Mouse (Mus musculus): Measurements from ENCODE around the gene Setx. TPM values are rescaled to one million over a fixed set of nuclear protein-coding genes. Genes with fewer than 3 reads are reported as not detected.
A peak's percentile ranks its signal among the peaks of the same experiment; 100 is the strongest.
"Not testable (repeated sequence)": the region's sequence is repeated elsewhere in the genome, so short reads cannot be mapped to it uniquely, and the experiment has no call there.

The Setx gene
- 12.2 and 13.4 TPM in 2 replicates for polyA plus RNA-seq (2015; fragmentation: Nextera tagmentation; extraction: Ambion mirVana)

- H3K36me3 ChIP-seq (ENCODE audit: control insufficient read depth, insufficient read depth, low read length) = peaks cover 3% of the 10 kb centered on the region
- peaks cover 10% of the 10 kb centered on the region for H3K4me1 ChIP-seq (ENCODE audit: control insufficient read depth, insufficient read depth, low read length)
- H3K4me3 ChIP-seq (ENCODE audit: low read depth, low read length) = peak within 1 kb of the TSS; percentile 85
- H3K27me3 ChIP-seq (ENCODE audit: control insufficient read depth, insufficient read depth, low read depth, low read length) = no peaks in the 10 kb centered on the region
- WGBS = 67% methylated on average over 14 of the region's 14 CpGs
- peak within 1 kb of the TSS; percentile 90 for H3K27ac ChIP-seq (ENCODE audit: low read length)
- peak within 1 kb of the TSS; percentile 75 for H3K4me2 ChIP-seq (ENCODE audit: low read length)
- ATAC-seq = no peak
- no peaks in the 10 kb centered on the region for H3K9me3 ChIP-seq (replicated peaks; ENCODE audit: control insufficient read depth, low read length, poor library complexity, severe bottlenecking)
- peak within 1 kb of the TSS; percentile 89 for H3K9ac ChIP-seq (ENCODE audit: low read depth, low read length)
These were observed at the start of gene Setx for GRCm38 (mm10) chr2:29123907-29124569. Gene Setx (plus strand): TSS chr2:29124181.

GRCm38 (mm10) chr2:29074676-29075075 is 49.3 kb upstream of the Setx start:
- Histone ChIP-seq H3K4me2 (ENCODE audit: low read length) (no peak overlapping the region), H3K27ac (ENCODE audit: low read length) (no peak overlapping the region), H3K9me3 (replicated peaks; ENCODE audit: control insufficient read depth, low read length, poor library complexity, severe bottlenecking) (no peaks in the 10 kb centered on the region), H3K27me3 (ENCODE audit: control insufficient read depth, insufficient read depth, low read depth, low read length) (no peaks in the 10 kb centered on the region), H3K9ac (ENCODE audit: low read depth, low read length) (no peak overlapping the region), H3K36me3 (ENCODE audit: control insufficient read depth, insufficient read depth, low read length) (peaks cover 44% of the 10 kb centered on the region), H3K4me3 (ENCODE audit: low read depth, low read length) (no peak overlapping the region), H3K4me1 (ENCODE audit: control insufficient read depth, insufficient read depth, low read length) (no peaks in the 10 kb centered on the region)
- 94% methylated on average over 7 of the region's 7 CpGs for WGBS
- no peak for ATAC-seq

DNA sequence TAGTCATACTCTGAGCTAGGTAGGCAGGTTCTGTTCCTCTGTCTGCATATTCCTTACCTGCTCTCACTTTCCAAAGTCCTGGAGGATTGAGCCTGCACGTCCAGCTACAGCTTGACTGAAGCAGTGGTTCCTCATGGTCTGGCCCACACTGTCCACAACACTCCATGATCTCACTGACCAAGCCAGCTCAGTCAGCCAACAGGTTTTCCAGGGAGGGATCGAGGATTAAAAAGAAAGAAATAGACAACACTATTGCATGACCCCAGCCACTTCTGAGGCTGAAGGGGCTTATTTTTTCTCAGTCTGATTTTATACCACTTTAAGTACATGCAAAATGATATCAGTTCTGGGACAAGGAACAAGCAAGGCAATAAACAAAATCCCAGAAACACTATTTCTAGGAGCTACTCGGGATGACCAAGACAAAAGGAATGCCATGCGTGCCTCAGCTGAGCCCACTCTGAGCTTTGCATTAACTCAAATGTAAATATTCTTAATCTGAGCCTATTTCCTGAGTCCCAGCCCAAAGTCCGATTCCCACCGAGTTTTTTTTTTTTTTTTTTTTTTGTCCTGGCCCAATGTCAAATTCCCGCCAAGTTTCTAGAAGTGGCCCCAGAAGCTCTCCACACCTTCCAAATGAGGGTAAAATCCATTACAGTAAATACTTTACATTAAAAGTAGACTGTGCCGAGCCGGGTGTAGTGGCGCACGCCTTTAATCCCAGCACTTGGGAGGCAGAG is 48.5 kb upstream of the Setx start:
- Histone ChIP-seq H3K4me1 (ENCODE audit: control insufficient read depth, insufficient read depth, low read length) (no peaks in the 10 kb centered on the region), H3K27me3 (ENCODE audit: control insufficient read depth, insufficient read depth, low read depth, low read length) (no peaks in the 10 kb centered on the region), H3K4me2 (ENCODE audit: low read length) (no peak overlapping the region), H3K4me3 (ENCODE audit: low read depth, low read length) (no peak overlapping the region), H3K36me3 (ENCODE audit: control insufficient read depth, insufficient read depth, low read length) (peaks cover 46% of the 10 kb centered on the region), H3K27ac (ENCODE audit: low read length) (no peak overlapping the region), H3K9ac (ENCODE audit: low read depth, low read length) (no peak overlapping the region), H3K9me3 (replicated peaks; ENCODE audit: control insufficient read depth, low read length, poor library complexity, severe bottlenecking) (no peaks in the 10 kb centered on the region)
- no peak for ATAC-seq
- 95% methylated on average over 11 of the region's 11 CpGs for WGBS

- Histone ChIP-seq H3K4me1 (ENCODE audit: control insufficient read depth, insufficient read depth, low read length) (no peaks in the 10 kb centered on the region), H3K4me3 (ENCODE audit: low read depth, low read length) (no peak overlapping the region), H3K4me2 (ENCODE audit: low read length) (no peak overlapping the region), H3K27me3 (ENCODE audit: control insufficient read depth, insufficient read depth, low read depth, low read length) (no peaks in the 10 kb centered on the region), H3K9me3 (replicated peaks; ENCODE audit: control insufficient read depth, low read length, poor library complexity, severe bottlenecking) (no peaks in the 10 kb centered on the region), H3K27ac (ENCODE audit: low read length) (no peak overlapping the region), H3K36me3 (ENCODE audit: control insufficient read depth, insufficient read depth, low read length) (peaks cover 45% of the 10 kb centered on the region), H3K9ac (ENCODE audit: low read depth, low read length) (no peak overlapping the region)
- 85% methylated on average over 2 of the region's 2 CpGs for WGBS
- no peak for ATAC-seq
These were observed 47.8 kb upstream of the Setx start for GRCm38 (mm10) chr2:29076226-29076625.

DNA sequence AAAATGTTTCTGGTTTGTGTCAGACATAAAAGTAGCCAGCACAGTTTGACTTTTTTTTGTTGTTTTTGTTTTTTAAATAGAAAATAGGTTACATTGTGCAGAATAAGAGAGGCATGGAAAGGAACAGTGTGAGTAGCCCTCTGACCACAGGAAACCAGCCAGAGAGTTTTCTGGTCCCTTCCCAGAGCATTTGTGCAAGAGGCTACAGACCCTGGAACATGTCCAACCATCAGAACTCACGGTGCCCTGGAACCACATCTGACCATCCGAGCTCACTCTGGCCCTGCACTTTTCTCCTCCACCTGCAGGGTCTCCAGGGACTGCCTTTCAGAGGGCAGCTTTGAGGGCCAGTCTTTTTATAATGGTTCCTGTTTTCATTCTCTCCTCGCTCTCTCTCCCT is 42.0 kb upstream of the Setx start:
- ATAC-seq = no peak
- no peak overlapping the region for H3K9ac ChIP-seq (ENCODE audit: low read depth, low read length)
- no peaks in the 10 kb centered on the region for H3K9me3 ChIP-seq (replicated peaks; ENCODE audit: control insufficient read depth, low read length, poor library complexity, severe bottlenecking)
- WGBS = 66% methylated on average over 3 of the region's 3 CpGs
- no peak overlapping the region for H3K4me2 ChIP-seq (ENCODE audit: low read length)
- no peaks in the 10 kb centered on the region for H3K4me1 ChIP-seq (ENCODE audit: control insufficient read depth, insufficient read depth, low read length)
- no peak overlapping the region for H3K27ac ChIP-seq (ENCODE audit: low read length)
- no peaks in the 10 kb centered on the region for H3K27me3 ChIP-seq (ENCODE audit: control insufficient read depth, insufficient read depth, low read depth, low read length)
- no peak overlapping the region for H3K4me3 ChIP-seq (ENCODE audit: low read depth, low read length)
- H3K36me3 ChIP-seq (ENCODE audit: control insufficient read depth, insufficient read depth, low read length) = peaks cover 45% of the 10 kb centered on the region

GRCm38 (mm10) chr2:29086026-29086425 is 38.0 kb upstream of the Setx start:
- peaks cover 26% of the 10 kb centered on the region for H3K36me3 ChIP-seq (ENCODE audit: control insufficient read depth, insufficient read depth, low read length)
- no peak overlapping the region for H3K27ac ChIP-seq (ENCODE audit: low read length)
- 95% methylated on average over 7 of the region's 7 CpGs for WGBS
- no peaks in the 10 kb centered on the region for H3K4me1 ChIP-seq (ENCODE audit: control insufficient read depth, insufficient read depth, low read length)
- H3K4me2 ChIP-seq (ENCODE audit: low read length) = no peak overlapping the region
- no peaks in the 10 kb centered on the region for H3K9me3 ChIP-seq (replicated peaks; ENCODE audit: control insufficient read depth, low read length, poor library complexity, severe bottlenecking)
- no peak for ATAC-seq
- H3K9ac ChIP-seq (ENCODE audit: low read depth, low read length) = no peak overlapping the region
- H3K27me3 ChIP-seq (ENCODE audit: control insufficient read depth, insufficient read depth, low read depth, low read length) = no peaks in the 10 kb centered on the region
- H3K4me3 ChIP-seq (ENCODE audit: low read depth, low read length) = no peak overlapping the region

- not testable (repeated sequence) for H3K9me3 ChIP-seq (replicated peaks; ENCODE audit: control insufficient read depth, low read length, poor library complexity, severe bottlenecking); H3K4me2 ChIP-seq (ENCODE audit: low read length); H3K36me3 ChIP-seq (ENCODE audit: control insufficient read depth, insufficient read depth, low read length); H3K4me3 ChIP-seq (ENCODE audit: low read depth, low read length); H3K4me1 ChIP-seq (ENCODE audit: control insufficient read depth, insufficient read depth, low read length); H3K27ac ChIP-seq (ENCODE audit: low read length); H3K27me3 ChIP-seq (ENCODE audit: control insufficient read depth, insufficient read depth, low read depth, low read length); ATAC-seq; H3K9ac ChIP-seq (ENCODE audit: low read depth, low read length)
- WGBS = 78% methylated on average over 6 of the region's 6 CpGs
These were observed 34.7 kb upstream of the Setx start for GRCm38 (mm10) chr2:29089276-29089675.

GRCm38 (mm10) chr2:29095674-29096073 is 28.3 kb upstream of the Setx start:
- no peak overlapping the region for H3K27ac ChIP-seq (ENCODE audit: low read length)
- no peak overlapping the region for H3K4me3 ChIP-seq (ENCODE audit: low read depth, low read length)
- no peak overlapping the region for H3K9ac ChIP-seq (ENCODE audit: low read depth, low read length)
- no peaks in the 10 kb centered on the region for H3K9me3 ChIP-seq (replicated peaks; ENCODE audit: control insufficient read depth, low read length, poor library complexity, severe bottlenecking)
- no peak overlapping the region for H3K4me2 ChIP-seq (ENCODE audit: low read length)
- H3K36me3 ChIP-seq (ENCODE audit: control insufficient read depth, insufficient read depth, low read length) = no peaks in the 10 kb centered on the region
- H3K4me1 ChIP-seq (ENCODE audit: control insufficient read depth, insufficient read depth, low read length) = no peaks in the 10 kb centered on the region
- no peaks in the 10 kb centered on the region for H3K27me3 ChIP-seq (ENCODE audit: control insufficient read depth, insufficient read depth, low read depth, low read length)
- ATAC-seq = no peak
- WGBS = 90% methylated on average over 8 of the region's 8 CpGs

GRCm38 (mm10) chr2:29096751-29097150 is 27.2 kb upstream of the Setx start:
- WGBS = 35% methylated on average over 4 of the region's 4 CpGs
- ATAC-seq = no peak
- H3K9me3 ChIP-seq (replicated peaks; ENCODE audit: control insufficient read depth, low read length, poor library complexity, severe bottlenecking) = no peaks in the 10 kb centered on the region

More at GRCm38 (mm10) chr2:29096751-29097150, 27.2 kb upstream of the Setx start:
- Histone ChIP-seq H3K27me3 (ENCODE audit: control insufficient read depth, insufficient read depth, low read depth, low read length) (no peaks in the 10 kb centered on the region), H3K4me2 (ENCODE audit: low read length) (no peak overlapping the region), H3K4me1 (ENCODE audit: control insufficient read depth, insufficient read depth, low read length) (no peaks in the 10 kb centered on the region), H3K9ac (ENCODE audit: low read depth, low read length) (no peak overlapping the region), H3K27ac (ENCODE audit: low read length) (no peak overlapping the region), H3K4me3 (ENCODE audit: low read depth, low read length) (no peak overlapping the region), H3K36me3 (ENCODE audit: control insufficient read depth, insufficient read depth, low read length) (no peaks in the 10 kb centered on the region)

Measured in midbrain, embryonic 16.5 days (tissue).